Mouse (Mus musculus) gastrocnemius, adult 2 months (tissue): ENCODE data around the gene Tac4. TPM values are rescaled to one million over a fixed set of nuclear protein-coding genes. Genes with fewer than 3 reads are reported as not detected.
A peak's percentile ranks its signal among the peaks of the same experiment; 100 is the strongest.

Source experiments
- DNase-seq: peaks from one replicate; pipeline ENCODE4 v3.0.0; 2022
- H3K27ac ChIP-seq: fragments of 200-600 bp; 2 replicates; pipeline ENCODE4 v1.8.1; 2022; ENCODE audit warnings: mild to moderate bottlenecking
- H3K4me3 ChIP-seq: fragments of 200-600 bp; 2 replicates; pipeline ENCODE4 v1.8.1; 2022; ENCODE audit warnings: mild to moderate bottlenecking, moderate library complexity
- CTCF ChIP-seq: fragments of 200-600 bp; IDR thresholded peaks from 2 replicates; pipeline ENCODE4 v1.8.1; 2022; ENCODE audit warnings: antibody characterized with exemption, mild to moderate bottlenecking, moderate library complexity
- intact Hi-C: fragments of 180-260 bp; cut with DNase I; formaldehyde crosslinking; loops from one replicate; pipeline ENCODE4 v1.15.1; 2025
- long read RNA-seq, 2 experiments: library from polyadenylated mRNA; stranded (forward); transcript quantifications; one replicate each; pipeline ENCODE4 v2.0.0; 2021
- total RNA-seq, 2 experiments: library from RNA; stranded (reverse); gene quantifications; 2 replicates each; pipeline ENCODE4 v1.2.3; 2021

Tac4 gene
- total RNA-seq, result not detected
- long read RNA-seq, experiment 1, result 0 reads
- long read RNA-seq, experiment 2, result 0 reads

- H3K27ac ChIP-seq, result peak within 1 kb of the TSS; percentile 91; the same call in 1 of the 2 replicates
- intact Hi-C loops, result no loop called here
- peak; percentile 40 for DNase-seq
- TF ChIP-seq CTCF, result no peak
- no peak within 1 kb of the TSS for H3K4me3 ChIP-seq
Observed at GRCm38 (mm10) chr11:95261178-95261751, at the start of gene Tac4. TSS of gene Tac4 (plus strand) at chr11:95261529.

- no peak for DNase-seq
- Histone ChIP-seq H3K4me3 (no peak overlapping the region), H3K27ac (no peak overlapping the region)
- TF ChIP-seq CTCF, result no peak; the same call in 1 of the 2 replicates
- intact Hi-C loops, result no loop called here
Observed at GRCm38 (mm10) chr11:95213607-95214006, 47.7 kb upstream of the Tac4 start.

GRCm38 (mm10) chr11:95214305-95214704 is 47.0 kb upstream of the Tac4 start:
- no peak overlapping the region for H3K4me3 ChIP-seq
- TF ChIP-seq CTCF, result no peak
- no peak overlapping the region for H3K27ac ChIP-seq

GRCm38 (mm10) chr11:95216193-95216592 is 45.1 kb upstream of the Tac4 start:
- Histone ChIP-seq H3K4me3 (no peak overlapping the region), H3K27ac (no peak overlapping the region)
- TF ChIP-seq CTCF, result peak; percentile 30; the same call in 1 of the 2 replicates
- no peak for DNase-seq
- intact Hi-C loops, result no loop called here

More at GRCm38 (mm10) chr11:95214305-95214704, 47.0 kb upstream of the Tac4 start:
- no peak for DNase-seq
- intact Hi-C loops, result no loop called here

GRCm38 (mm10) chr11:95219111-95219510 is 42.2 kb upstream of the Tac4 start:
- TF ChIP-seq CTCF, result no peak
- peak; percentile 22 for DNase-seq
- Histone ChIP-seq H3K27ac (no peak overlapping the region), H3K4me3 (no peak overlapping the region)
- intact Hi-C loops, result no loop called here

GRCm38 (mm10) chr11:95223473-95223872 is 37.9 kb upstream of the Tac4 start:
- peak; percentile 61 for DNase-seq

GRCm38 (mm10) chr11:95224124-95224893 is 37.0 kb upstream of the Tac4 start:
- intact Hi-C loops, result no loop called here
- H3K4me3 ChIP-seq, result no peak overlapping the region
- DNase-seq, result no peak

More at GRCm38 (mm10) chr11:95223473-95223872, 37.9 kb upstream of the Tac4 start:
- intact Hi-C loops, result no loop called here
- TF ChIP-seq CTCF, result no peak
- Histone ChIP-seq H3K4me3 (peak overlapping the region; percentile 36), H3K27ac (no peak overlapping the region)

GRCm38 (mm10) chr11:95225448-95225847 is 35.9 kb upstream of the Tac4 start:
- Histone ChIP-seq H3K27ac (no peak overlapping the region), H3K4me3 (no peak overlapping the region)
- no peak for DNase-seq
- TF ChIP-seq CTCF, result no peak
- intact Hi-C loops, result no loop called here

More at GRCm38 (mm10) chr11:95224124-95224893, 37.0 kb upstream of the Tac4 start:
- no peak for TF ChIP-seq CTCF
- H3K27ac ChIP-seq, result no peak overlapping the region

- no peak overlapping the region for H3K4me3 ChIP-seq
- no peak overlapping the region for H3K27ac ChIP-seq
- no peak for TF ChIP-seq CTCF
- intact Hi-C loops, result no loop called here
- DNase-seq, result no peak
Observed at GRCm38 (mm10) chr11:95227467-95227866, 33.9 kb upstream of the Tac4 start.

GRCm38 (mm10) chr11:95231688-95232328 is 29.5 kb upstream of the Tac4 start:
- no peak overlapping the region for H3K27ac ChIP-seq
- H3K4me3 ChIP-seq, result peak overlapping the region; percentile 36
- peak; percentile 78 for DNase-seq
- intact Hi-C loops, result loop anchor here (1.0 kb wide), 1 partner anchor 115 kb away; no protein-coding TSS in a partner anchor
- peak; percentile 87 for TF ChIP-seq CTCF

GRCm38 (mm10) chr11:95232329-95232696 is 29.0 kb upstream of the Tac4 start:
- no peak for TF ChIP-seq CTCF
- no peak overlapping the region; the same call in 1 of the 2 replicates for H3K4me3 ChIP-seq
- H3K27ac ChIP-seq, result no peak overlapping the region
- no peak for DNase-seq
- intact Hi-C loops, result loop anchor here (1.0 kb wide), 1 partner anchor 115 kb away; no protein-coding TSS in a partner anchor

GRCm38 (mm10) chr11:95238477-95238876 is 22.9 kb upstream of the Tac4 start:
- Histone ChIP-seq H3K27ac (no peak overlapping the region), H3K4me3 (no peak overlapping the region)
- intact Hi-C loops, result no loop called here
- DNase-seq, result no peak
- TF ChIP-seq CTCF, result no peak

- H3K27ac ChIP-seq, result no peak overlapping the region
- TF ChIP-seq CTCF, result no peak
- no peak overlapping the region for H3K4me3 ChIP-seq
- intact Hi-C loops, result no loop called here
- no peak for DNase-seq
Observed at GRCm38 (mm10) chr11:95242653-95243052, 18.7 kb upstream of the Tac4 start.
